Mouse (Mus musculus): ENCODE data around the gene Tmem8b. TPM values are rescaled to one million over a fixed set of nuclear protein-coding genes. Genes with fewer than 3 reads are reported as not detected.
A peak's percentile ranks its signal among the peaks of the same experiment; 100 is the strongest.

Gene Tmem8b
- polyA plus RNA-seq, 1 experiment from 2014 or later: 13.5 TPM

- Histone ChIP-seq H3K9ac (no peak within 1 kb of the TSS), H3K27ac (replicated peaks) (no peak within 1 kb of the TSS), H3K4me1 (replicated peaks) (peaks cover 8% of the 10 kb centered on the region; the same call in 1 of the 2 replicates), H3K4me3 (no peak within 1 kb of the TSS), H3K27me3 (no peaks in the 10 kb centered on the region), H3K36me3 (no peaks in the 10 kb centered on the region), H3K9me3 (no peaks in the 10 kb centered on the region), H3K4me2 (no peak within 1 kb of the TSS)
- no peak for ATAC-seq (ENCODE audit: low read depth)
- WGBS: 62% methylated on average over 3 of the region's 3 CpGs
Measured at GRCm38 (mm10) chr4:43726995-43727394, 58.2 kb downstream of the Tmem8b start, which contains the start of gene Hrct1. Hrct1 (plus strand) TSS chr4:43727188.

GRCm38 (mm10) chr4:43727718-43728575 lies 59.2 kb downstream of the Tmem8b start:
- WGBS: 73% methylated on average over 7 of the region's 7 CpGs
- 0 out of 2 replicates have a peak overlapping the region, but pooled peaks have one; percentile 5 for H3K27ac ChIP-seq (replicated peaks)
- no peak overlapping the region for H3K9ac ChIP-seq
- H3K9me3 ChIP-seq: no peaks in the 10 kb centered on the region
- H3K4me1 ChIP-seq (replicated peaks): peaks cover 8% of the 10 kb centered on the region; the same call in 1 of the 2 replicates
- no peak overlapping the region for H3K4me2 ChIP-seq
- no peak for ATAC-seq (ENCODE audit: low read depth)
- no peaks in the 10 kb centered on the region for H3K27me3 ChIP-seq
- H3K36me3 ChIP-seq: no peaks in the 10 kb centered on the region
- no peak overlapping the region for H3K4me3 ChIP-seq

- no peak overlapping the region for H3K4me2 ChIP-seq
- H3K27ac ChIP-seq (replicated peaks): 0 out of 2 replicates have a peak overlapping the region, but pooled peaks have one; percentile 5
- peaks cover 8% of the 10 kb centered on the region; the same call in 1 of the 2 replicates for H3K4me1 ChIP-seq (replicated peaks)
- WGBS: 73% methylated on average over 5 of the region's 5 CpGs
- no peaks in the 10 kb centered on the region for H3K9me3 ChIP-seq
- H3K27me3 ChIP-seq: no peaks in the 10 kb centered on the region
- no peak overlapping the region for H3K9ac ChIP-seq
- H3K36me3 ChIP-seq: no peaks in the 10 kb centered on the region
- no peak for ATAC-seq (ENCODE audit: low read depth)
- H3K4me3 ChIP-seq: no peak overlapping the region
Measured at GRCm38 (mm10) chr4:43728576-43728954, 59.8 kb downstream of the Tmem8b start.

- Histone ChIP-seq H3K4me3 (no peak overlapping the region), H3K4me1 (replicated peaks) (peaks cover 8% of the 10 kb centered on the region; the same call in 1 of the 2 replicates), H3K9ac (no peak overlapping the region), H3K27me3 (no peaks in the 10 kb centered on the region), H3K36me3 (no peaks in the 10 kb centered on the region), H3K27ac (replicated peaks) (no peak overlapping the region), H3K4me2 (no peak overlapping the region), H3K9me3 (no peaks in the 10 kb centered on the region)
- no peak for ATAC-seq (ENCODE audit: low read depth)
- WGBS: 83% methylated on average over 3 of the region's 3 CpGs
Measured at GRCm38 (mm10) chr4:43729126-43729525, 60.4 kb downstream of the Tmem8b start.

GRCm38 (mm10) chr4:43729794-43730550 lies 61.2 kb downstream of the Tmem8b start, which contains the start of gene Spaar:
Spaar (plus strand) TSS chr4:43730034.
- Histone ChIP-seq H3K4me1 (replicated peaks) (peaks cover 8% of the 10 kb centered on the region; the same call in 1 of the 2 replicates), H3K36me3 (no peaks in the 10 kb centered on the region), H3K9ac (no peak within 1 kb of the TSS), H3K27ac (replicated peaks) (no peak within 1 kb of the TSS), H3K9me3 (no peaks in the 10 kb centered on the region), H3K4me2 (no peak within 1 kb of the TSS), H3K27me3 (no peaks in the 10 kb centered on the region), H3K4me3 (no peak within 1 kb of the TSS)
- ATAC-seq (ENCODE audit: low read depth): no peak
- whole genome bisulfite sequencing: 63% methylated on average over 14 of the region's 14 CpGs

- Histone ChIP-seq H3K4me1 (replicated peaks) (peaks cover 8% of the 10 kb centered on the region; the same call in 1 of the 2 replicates), H3K9me3 (no peaks in the 10 kb centered on the region), H3K4me3 (no peak overlapping the region), H3K27me3 (no peaks in the 10 kb centered on the region), H3K27ac (replicated peaks) (no peak overlapping the region), H3K4me2 (no peak overlapping the region), H3K9ac (no peak overlapping the region), H3K36me3 (no peaks in the 10 kb centered on the region)
- 70% methylated on average over 21 of the region's 21 CpGs for WGBS
- no peak for ATAC-seq (ENCODE audit: low read depth)
Measured at GRCm38 (mm10) chr4:43730750-43731297, 62.1 kb downstream of the Tmem8b start.

DNA sequence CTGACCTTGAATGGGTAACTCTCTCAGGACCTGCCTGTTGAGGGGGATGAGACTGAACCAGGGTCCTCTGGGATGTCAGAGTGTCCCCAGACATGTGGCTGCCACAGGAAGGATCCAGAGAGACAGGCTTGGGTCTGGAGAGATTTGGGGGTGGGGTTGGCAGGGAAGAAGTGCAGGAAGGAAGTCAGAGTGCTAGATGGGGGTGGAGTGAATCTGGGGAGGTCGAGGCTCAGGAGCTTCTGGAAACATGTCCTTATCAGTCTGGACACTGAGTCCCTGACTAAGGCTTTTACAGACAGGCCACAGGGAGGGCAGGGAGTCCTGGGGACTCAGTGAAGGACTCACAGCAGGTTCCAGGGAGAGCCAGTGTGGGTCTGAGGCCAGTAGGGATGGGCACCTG lies 63.4 kb downstream of the Tmem8b start:
- Histone ChIP-seq H3K9me3 (no peaks in the 10 kb centered on the region), H3K36me3 (no peaks in the 10 kb centered on the region), H3K4me3 (no peak overlapping the region), H3K4me2 (no peak overlapping the region), H3K27me3 (no peaks in the 10 kb centered on the region), H3K27ac (replicated peaks) (no peak overlapping the region), H3K9ac (no peak overlapping the region), H3K4me1 (replicated peaks) (peaks cover 8% of the 10 kb centered on the region; the same call in 1 of the 2 replicates)
- no peak for ATAC-seq (ENCODE audit: low read depth)
- WGBS: 42% methylated on average over 1 of the region's 1 CpGs

GRCm38 (mm10) chr4:43733186-43733585 lies 64.4 kb downstream of the Tmem8b start:
- Histone ChIP-seq H3K9ac (no peak overlapping the region), H3K9me3 (no peaks in the 10 kb centered on the region), H3K27ac (replicated peaks) (no peak overlapping the region), H3K36me3 (no peaks in the 10 kb centered on the region), H3K4me1 (replicated peaks) (peaks cover 6% of the 10 kb centered on the region; the same call in 1 of the 2 replicates), H3K4me2 (no peak overlapping the region), H3K4me3 (no peak overlapping the region), H3K27me3 (no peaks in the 10 kb centered on the region)
- no peak for ATAC-seq (ENCODE audit: low read depth)
- 86% methylated on average over 5 of the region's 5 CpGs for WGBS

- H3K36me3 ChIP-seq: no peaks in the 10 kb centered on the region
- ATAC-seq (ENCODE audit: low read depth): no peak
- H3K9me3 ChIP-seq: no peaks in the 10 kb centered on the region
- no peaks in the 10 kb centered on the region for H3K27me3 ChIP-seq
- H3K27ac ChIP-seq (replicated peaks): no peak overlapping the region
- no peaks in the 10 kb centered on the region for H3K4me1 ChIP-seq (replicated peaks)
- WGBS: 61% methylated on average over 6 of the region's 6 CpGs
- H3K9ac ChIP-seq: no peak overlapping the region
- H3K4me3 ChIP-seq: no peak overlapping the region
- H3K4me2 ChIP-seq: no peak overlapping the region
Measured at GRCm38 (mm10) chr4:43737144-43737543, 68.4 kb downstream of the Tmem8b start.

GRCm38 (mm10) chr4:43738989-43739674 lies 70.4 kb downstream of the Tmem8b start:
- Histone ChIP-seq H3K4me2 (no peak overlapping the region), H3K4me1 (replicated peaks) (no peaks in the 10 kb centered on the region), H3K9me3 (no peaks in the 10 kb centered on the region), H3K9ac (no peak overlapping the region), H3K27me3 (no peaks in the 10 kb centered on the region), H3K4me3 (no peak overlapping the region), H3K27ac (replicated peaks) (no peak overlapping the region), H3K36me3 (no peaks in the 10 kb centered on the region)
- ATAC-seq (ENCODE audit: low read depth): no peak
- WGBS: 76% methylated on average over 8 of the region's 8 CpGs

DNA sequence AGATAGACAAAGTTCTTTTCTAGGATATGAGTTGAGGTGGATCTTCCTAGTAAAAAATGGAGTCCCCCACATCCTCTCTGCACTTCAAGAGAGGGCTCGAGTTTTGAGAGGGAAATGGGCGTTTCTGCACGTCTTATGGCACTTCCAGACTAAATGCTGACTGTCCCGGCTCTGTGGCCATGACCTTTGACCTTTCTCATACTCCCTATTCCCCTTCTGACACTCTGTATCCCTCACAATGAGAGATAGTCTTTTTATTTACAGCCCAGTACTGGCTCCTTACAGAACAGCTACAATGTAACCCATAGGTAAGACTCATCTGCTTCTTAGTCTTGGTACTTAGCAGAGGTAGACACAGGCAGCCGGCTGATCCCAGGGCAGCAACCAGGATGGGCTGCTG lies 72.8 kb downstream of the Tmem8b start:
- H3K9ac ChIP-seq: no peak overlapping the region
- H3K27ac ChIP-seq (replicated peaks): no peak overlapping the region
- no peaks in the 10 kb centered on the region for H3K4me1 ChIP-seq (replicated peaks)
- H3K9me3 ChIP-seq: no peaks in the 10 kb centered on the region
- no peaks in the 10 kb centered on the region for H3K27me3 ChIP-seq
- H3K36me3 ChIP-seq: no peaks in the 10 kb centered on the region
- WGBS: 69% methylated on average over 5 of the region's 5 CpGs
- no peak overlapping the region for H3K4me2 ChIP-seq
- no peak overlapping the region for H3K4me3 ChIP-seq
- ATAC-seq (ENCODE audit: low read depth): no peak
